Mouse (Mus musculus) CH12.LX (cell line): Measurements from ENCODE around the gene Zswim7.

Source experiments
- CTCF ChIP-seq, 2 experiments: IDR thresholded peaks in 1 of 2; conservative IDR thresholded peaks in 1 of 2; 2 replicates each; pipeline ENCODE4 v1.5.1; 2011 to 2012; ENCODE audit warnings: low read depth in 2 of 2, low read length in 2 of 2, improper control_type of control experiment in 1 of 2, inconsistent platforms in 1 of 2, mild to moderate bottlenecking in 1 of 2, moderate library complexity in 1 of 2
- EP300 ChIP-seq: IDR thresholded peaks from 2 replicates; pipeline ENCODE4 v1.6.1; 2011; ENCODE audit warnings: low read length, improper control_type of control experiment
- ETS1 ChIP-seq: conservative IDR thresholded peaks from 2 replicates; pipeline ENCODE4 v1.6.1; 2012; ENCODE audit warnings: low read depth, mild to moderate bottlenecking, inconsistent platforms, low read length, improper control_type of control experiment, moderate library complexity
- MAFK ChIP-seq: IDR thresholded peaks from 2 replicates; pipeline ENCODE4 v1.6.1; 2011; ENCODE audit warnings: low read length, improper control_type of control experiment; ENCODE audit not compliant: insufficient replicate concordance
- MAX ChIP-seq: IDR thresholded peaks from 2 replicates; pipeline ENCODE4 v1.6.1; 2011; ENCODE audit warnings: low read length, improper control_type of control experiment
- POLR2A ChIP-seq: IDR thresholded peaks from 2 replicates; pipeline ENCODE4 v1.6.1; 2011; ENCODE audit warnings: low read depth, mild to moderate bottlenecking, improper control_type of control experiment, low read length
- SIN3A ChIP-seq: IDR thresholded peaks from 2 replicates; pipeline ENCODE4 v1.6.1; 2012; ENCODE audit warnings: low read length, improper control_type of control experiment, inconsistent platforms
- TBP ChIP-seq: conservative IDR thresholded peaks from 2 replicates; pipeline ENCODE4 v1.6.1; 2011; ENCODE audit warnings: low read depth, low read length, improper control_type of control experiment
- UBTF ChIP-seq: IDR thresholded peaks from 2 replicates; pipeline ENCODE4 v1.6.1; 2012; ENCODE audit warnings: low read depth, mild to moderate bottlenecking, inconsistent platforms, low read length, improper control_type of control experiment, moderate library complexity

DNA sequence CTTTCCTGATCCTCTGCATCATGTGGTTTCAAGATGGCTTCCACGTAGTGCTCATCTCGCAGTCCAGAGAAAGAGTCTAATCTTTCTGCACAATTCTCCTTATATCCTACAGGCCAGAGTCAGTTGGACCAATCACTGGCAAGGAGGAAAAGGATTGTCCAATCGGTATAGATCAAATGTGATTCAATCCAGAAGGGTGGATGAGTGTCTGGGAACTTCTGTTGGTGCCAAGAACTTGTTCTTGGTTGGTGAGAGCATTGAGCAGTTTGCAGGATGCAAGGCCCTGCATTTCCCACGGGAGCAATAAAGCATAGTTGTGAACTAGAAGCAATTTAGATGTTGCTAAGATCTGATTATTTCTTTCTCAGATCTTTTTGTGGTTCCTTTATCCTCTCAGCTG is 36.7 kb downstream of the Zswim7 start:
- TF ChIP-seq POLR2A (no peak), MAFK (no peak), MAX (no peak), CTCF (conservative IDR thresholded peaks at IDR 0.05 in 1 of 2, IDR thresholded peaks at IDR 0.05 in 1 of 2; ENCODE audit: low read depth in 2 of 2, low read length in 2 of 2) (no peak), TBP (no peak), SIN3A (no peak), UBTF (no peak), ETS1 (no peak), EP300 (no peak)
